Mouse (Mus musculus): ENCODE data around the gene Gnb2. TPM values are rescaled to one million over a fixed set of nuclear protein-coding genes. Genes with fewer than 3 reads are reported as not detected.

Gnb2 gene
- polyA plus RNA-seq, 1 experiment from 2014 or later: 299 TPM

GRCm38 (mm10) chr5:137493831-137494230 lies 39.5 kb downstream of the Gnb2 start:
- no peak overlapping the region for H3K4me2 ChIP-seq
- 0 out of 2 replicates have a peak overlapping the region, but pooled peaks have one; percentile 12 for H3K27ac ChIP-seq (replicated peaks)
- H3K9ac ChIP-seq: no peak overlapping the region
- WGBS: 60% methylated on average over 13 of the region's 13 CpGs
- no peak overlapping the region for H3K4me3 ChIP-seq
- H3K9me3 ChIP-seq: no peaks in the 10 kb centered on the region
- 0 out of 2 replicates have a peak, but pooled peaks cover 6% of the 10 kb centered on the region for H3K27me3 ChIP-seq (replicated peaks)
- no peak for ATAC-seq (ENCODE audit: extremely low read depth, insufficient number of reproducible peaks, low FRiP score, low TSS enrichment)
- no peaks in the 10 kb centered on the region for H3K36me3 ChIP-seq
- H3K4me1 ChIP-seq: no peaks in the 10 kb centered on the region

DNA sequence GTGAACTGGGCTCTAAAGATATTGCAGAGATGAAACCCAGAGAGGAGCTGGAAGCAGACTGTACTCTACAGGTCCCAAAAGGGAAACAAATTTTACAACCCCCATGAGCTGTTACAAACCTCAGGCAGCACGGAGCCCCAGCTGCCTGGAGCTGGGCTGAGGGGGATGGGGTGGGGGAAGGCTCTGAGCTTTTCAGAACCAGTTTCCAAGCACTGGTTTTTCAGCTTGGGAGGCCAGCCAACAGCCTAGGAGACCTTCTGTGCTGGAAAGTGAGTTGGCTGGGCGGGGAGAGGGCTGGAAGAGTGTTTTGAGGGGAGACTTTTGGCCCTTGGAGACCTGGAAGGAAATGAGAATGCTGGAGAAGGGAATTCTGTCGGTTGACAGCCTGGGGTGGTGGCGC lies 41.8 kb downstream of the Gnb2 start:
- Histone ChIP-seq H3K27ac (replicated peaks) (no peak overlapping the region), H3K4me1 (no peaks in the 10 kb centered on the region), H3K9ac (no peak overlapping the region), H3K4me3 (no peak overlapping the region), H3K27me3 (replicated peaks) (peaks cover 13% of the 10 kb centered on the region), H3K36me3 (no peaks in the 10 kb centered on the region), H3K9me3 (peaks cover 4% of the 10 kb centered on the region; the same call in 1 of the 2 replicates), H3K4me2 (no peak overlapping the region)
- 46% methylated on average over 4 of the region's 4 CpGs for WGBS
- ATAC-seq (ENCODE audit: extremely low read depth, insufficient number of reproducible peaks, low FRiP score, low TSS enrichment): no peak

DNA sequence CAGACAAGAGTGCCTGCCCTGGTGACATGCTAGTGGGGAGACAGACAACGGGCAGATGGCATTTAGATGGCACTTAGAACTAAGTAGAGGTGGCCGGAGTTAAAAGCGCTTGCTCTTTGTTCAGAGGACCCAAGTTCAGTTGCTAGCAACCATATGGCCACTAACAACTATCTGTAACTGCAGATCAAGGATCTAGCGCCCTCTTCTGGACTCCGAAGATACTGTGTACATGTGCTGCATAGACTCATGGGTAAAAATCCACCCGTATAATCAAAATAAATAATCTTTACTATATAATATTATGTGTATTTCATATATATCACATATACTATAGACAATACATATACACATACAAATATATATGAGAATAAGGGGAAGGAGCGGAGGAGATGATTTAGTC lies 45.7 kb downstream of the Gnb2 start:
- Histone ChIP-seq H3K27me3 (replicated peaks) (peaks cover 53% of the 10 kb centered on the region), H3K9ac (no peak overlapping the region), H3K4me3 (no peak overlapping the region), H3K9me3 (peaks cover 4% of the 10 kb centered on the region; the same call in 1 of the 2 replicates), H3K4me2 (no peak overlapping the region), H3K27ac (replicated peaks) (no peak overlapping the region), H3K36me3 (no peaks in the 10 kb centered on the region), H3K4me1 (peaks cover 9% of the 10 kb centered on the region)
- 79% methylated on average over 7 of the region's 7 CpGs for WGBS
- no peak for ATAC-seq (ENCODE audit: extremely low read depth, insufficient number of reproducible peaks, low FRiP score, low TSS enrichment)

DNA sequence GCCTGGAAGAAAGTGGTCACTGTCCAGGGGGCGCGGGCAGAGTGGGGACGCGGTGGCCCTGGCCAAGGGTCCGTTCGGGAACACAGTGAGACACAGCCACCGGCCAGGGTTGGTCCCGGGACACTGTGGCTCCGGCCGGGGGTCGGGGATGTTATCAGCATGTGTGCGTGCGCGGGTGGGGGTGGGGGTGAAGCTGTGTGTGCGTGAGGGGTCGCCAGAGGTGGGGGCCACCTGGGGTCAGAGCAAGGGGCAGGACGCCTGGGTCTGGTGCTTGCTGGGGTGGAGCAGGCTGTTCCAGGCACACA lies 47.5 kb downstream of the Gnb2 start:
- peak overlapping the region; percentile 68 for H3K9ac ChIP-seq
- no peak overlapping the region for H3K27ac ChIP-seq (replicated peaks)
- peaks cover 53% of the 10 kb centered on the region for H3K27me3 ChIP-seq (replicated peaks)
- peak overlapping the region; percentile 29 for H3K4me3 ChIP-seq
- H3K4me2 ChIP-seq: peak overlapping the region; percentile 60
- ATAC-seq (ENCODE audit: extremely low read depth, insufficient number of reproducible peaks, low FRiP score, low TSS enrichment): no peak
- no peaks in the 10 kb centered on the region for H3K36me3 ChIP-seq
- peaks cover 9% of the 10 kb centered on the region for H3K4me1 ChIP-seq
- 1% methylated on average over 17 of the region's 17 CpGs for WGBS
- peaks cover 4% of the 10 kb centered on the region; the same call in 1 of the 2 replicates for H3K9me3 ChIP-seq

DNA sequence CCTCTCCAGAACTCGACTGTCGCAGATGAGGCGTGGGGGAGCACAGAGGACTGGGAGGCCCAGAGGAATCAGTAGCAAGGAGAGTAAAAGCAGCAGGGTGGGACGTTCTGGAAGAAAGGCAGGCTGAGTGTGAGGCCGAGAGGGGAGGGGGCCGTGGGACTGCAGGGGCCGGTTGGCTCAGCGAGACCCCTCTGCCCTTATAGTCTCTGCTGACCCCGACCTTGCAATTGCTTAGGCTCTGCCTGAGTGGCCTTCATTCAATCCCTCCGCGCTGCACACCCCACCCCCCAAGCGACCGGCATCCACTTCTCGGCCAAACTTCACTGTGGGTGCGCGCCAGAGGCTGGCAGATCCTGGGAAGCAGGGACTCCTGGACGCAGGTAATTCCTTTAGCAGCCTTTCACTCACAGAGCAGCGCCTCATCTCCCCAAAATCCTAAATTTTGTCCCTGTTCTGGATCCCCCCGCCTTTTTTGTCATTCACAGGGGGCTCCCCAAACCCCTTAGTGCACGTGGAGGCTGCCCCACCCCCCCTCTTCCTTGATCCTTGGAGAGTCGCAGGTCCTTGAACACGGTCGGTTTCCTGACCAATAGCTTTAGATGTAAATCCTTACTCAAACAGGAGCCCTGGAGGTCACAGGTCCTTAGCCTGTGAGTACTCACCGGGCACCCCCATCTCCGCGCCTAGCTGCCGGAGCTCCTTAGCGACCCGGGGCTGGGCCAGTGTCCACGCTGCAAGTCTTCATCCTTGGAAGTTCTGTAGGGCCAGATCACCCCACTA lies 48.0 kb downstream of the Gnb2 start:
- WGBS: 8% methylated on average over 30 of the region's 30 CpGs
- Histone ChIP-seq H3K27me3 (replicated peaks) (peaks cover 51% of the 10 kb centered on the region), H3K36me3 (no peaks in the 10 kb centered on the region), H3K4me3 (peak overlapping the region; percentile 29), H3K9ac (peak overlapping the region; percentile 68), H3K4me2 (peak overlapping the region; percentile 60), H3K4me1 (peaks cover 9% of the 10 kb centered on the region), H3K27ac (replicated peaks) (no peak overlapping the region), H3K9me3 (peaks cover 4% of the 10 kb centered on the region; the same call in 1 of the 2 replicates)
- no peak for ATAC-seq (ENCODE audit: extremely low read depth, insufficient number of reproducible peaks, low FRiP score, low TSS enrichment)

DNA sequence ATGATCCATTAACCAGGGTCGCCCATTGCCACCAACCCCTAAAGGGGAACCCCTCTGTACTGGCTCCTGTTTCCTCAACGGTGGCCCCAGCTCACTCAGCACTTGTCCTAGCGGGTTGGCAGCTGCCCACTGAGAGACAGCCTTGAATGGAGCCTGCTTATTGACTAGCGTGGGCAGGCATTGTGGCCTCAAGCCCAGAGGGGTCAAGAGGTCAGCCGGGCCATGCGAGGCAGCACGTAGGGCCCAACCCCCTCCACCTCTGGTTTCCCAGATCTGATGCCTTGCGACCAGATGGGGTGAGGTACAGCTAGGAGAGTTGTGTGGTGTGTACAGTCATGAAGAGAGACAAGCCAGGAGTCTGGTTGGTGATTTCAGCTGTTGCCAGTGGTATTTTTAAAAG lies 51.4 kb downstream of the Gnb2 start:
- peaks cover 43% of the 10 kb centered on the region for H3K27me3 ChIP-seq (replicated peaks)
- H3K4me2 ChIP-seq: no peak overlapping the region
- no peak for ATAC-seq (ENCODE audit: extremely low read depth, insufficient number of reproducible peaks, low FRiP score, low TSS enrichment)
- no peaks in the 10 kb centered on the region for H3K9me3 ChIP-seq
- H3K36me3 ChIP-seq: no peaks in the 10 kb centered on the region
- peaks cover 9% of the 10 kb centered on the region for H3K4me1 ChIP-seq
- WGBS: 39% methylated on average over 8 of the region's 8 CpGs
- H3K27ac ChIP-seq (replicated peaks): no peak overlapping the region
- H3K9ac ChIP-seq: no peak overlapping the region
- H3K4me3 ChIP-seq: no peak overlapping the region

- H3K4me3 ChIP-seq: no peak overlapping the region
- no peak overlapping the region for H3K9ac ChIP-seq
- H3K9me3 ChIP-seq: no peaks in the 10 kb centered on the region
- no peak overlapping the region for H3K4me2 ChIP-seq
- H3K27ac ChIP-seq (replicated peaks): no peak overlapping the region
- ATAC-seq (ENCODE audit: extremely low read depth, insufficient number of reproducible peaks, low FRiP score, low TSS enrichment): no peak
- H3K4me1 ChIP-seq: peaks cover 9% of the 10 kb centered on the region
- no peaks in the 10 kb centered on the region for H3K36me3 ChIP-seq
- H3K27me3 ChIP-seq (replicated peaks): peaks cover 36% of the 10 kb centered on the region
Measured at GRCm38 (mm10) chr5:137481138-137481537, 52.2 kb downstream of the Gnb2 start.

Small RNAs within 50 kb of the gene (microRNA-seq; reads per million reads assigned to microRNA genes)
- gene Mir6418: not detected

Other genes with a start within 250 kb of the Gnb2 start
- gene Ache, start 246.0 kb downstream of the Gnb2 start, polyA plus RNA-seq (2015; fragmentation: Nextera tagmentation; extraction: Ambion mirVana): 12.7 and 14.8 TPM in 2 replicates
- 8.1 and 8.8 TPM in 2 replicates for gene Ufsp1, start 238.9 kb downstream of the Gnb2 start, polyA plus RNA-seq (2015; fragmentation: Nextera tagmentation; extraction: Ambion mirVana)
- gene Srrt, start 225.8 kb downstream of the Gnb2 start, polyA plus RNA-seq (2015; fragmentation: Nextera tagmentation; extraction: Ambion mirVana): 84.9 and 88.1 TPM in 2 replicates
- gene Trip6, start 219.1 kb downstream of the Gnb2 start, polyA plus RNA-seq (2015; fragmentation: Nextera tagmentation; extraction: Ambion mirVana): 44.7 and 47.3 TPM in 2 replicates
- gene Slc12a9, start 199.9 kb downstream of the Gnb2 start, polyA plus RNA-seq (2015; fragmentation: Nextera tagmentation; extraction: Ambion mirVana): 8.1 and 8.7 TPM in 2 replicates
- 33.1 and 37.6 TPM in 2 replicates for gene Ephb4, start 183.4 kb downstream of the Gnb2 start, polyA plus RNA-seq (2015; fragmentation: Nextera tagmentation; extraction: Ambion mirVana)
- 0.04 and 0.08 TPM in 2 replicates for gene Zan, start 56.4 kb downstream of the Gnb2 start, polyA plus RNA-seq (2015; fragmentation: Nextera tagmentation; extraction: Ambion mirVana)
- 43.6 and 43.9 TPM in 2 replicates for gene Pop7, start 31.0 kb downstream of the Gnb2 start, polyA plus RNA-seq (2015; fragmentation: Nextera tagmentation; extraction: Ambion mirVana)
- 8.4 and 8.8 TPM in 2 replicates for gene Gigyf1, start 15.0 kb downstream of the Gnb2 start, polyA plus RNA-seq (2015; fragmentation: Nextera tagmentation; extraction: Ambion mirVana)
- not detected in 2 replicates for gene Epo, start 268 bp downstream of the Gnb2 start, polyA plus RNA-seq (2015; fragmentation: Nextera tagmentation; extraction: Ambion mirVana)
- gene Actl6b, start 20.0 kb upstream of the Gnb2 start, polyA plus RNA-seq (2015; fragmentation: Nextera tagmentation; extraction: Ambion mirVana): 0.27 and 0.35 TPM in 2 replicates
- 0.59 and 2.5 TPM in 2 replicates for gene Tfr2, start 36.3 kb upstream of the Gnb2 start, polyA plus RNA-seq (2015; fragmentation: Nextera tagmentation; extraction: Ambion mirVana)
- gene Mospd3, start 67.5 kb upstream of the Gnb2 start, polyA plus RNA-seq (2015; fragmentation: Nextera tagmentation; extraction: Ambion mirVana): 16.4 and 18.4 TPM in 2 replicates
- 113 and 114 TPM in 2 replicates for gene Pcolce, start 80.3 kb upstream of the Gnb2 start, polyA plus RNA-seq (2015; fragmentation: Nextera tagmentation; extraction: Ambion mirVana)
- 0.12 and 0.23 TPM in 2 replicates for gene Fbxo24, start 95.5 kb upstream of the Gnb2 start, polyA plus RNA-seq (2015; fragmentation: Nextera tagmentation; extraction: Ambion mirVana)
- gene Lrch4, start 95.6 kb upstream of the Gnb2 start, polyA plus RNA-seq (2015; fragmentation: Nextera tagmentation; extraction: Ambion mirVana): 21.8 and 24.2 TPM in 2 replicates
- gene Gm20605, start 95.7 kb upstream of the Gnb2 start, polyA plus RNA-seq (2015; fragmentation: Nextera tagmentation; extraction: Ambion mirVana): 5.5 TPM in 2 replicates
- 3.9 and 4.1 TPM in 2 replicates for gene Sap25, start 107.8 kb upstream of the Gnb2 start, polyA plus RNA-seq (2015; fragmentation: Nextera tagmentation; extraction: Ambion mirVana)
- gene Irs3, start 112.2 kb upstream of the Gnb2 start, polyA plus RNA-seq (2015; fragmentation: Nextera tagmentation; extraction: Ambion mirVana): 0.14 TPM in 1 of 2 replicates, not detected in the other
- gene Agfg2, start 151.2 kb upstream of the Gnb2 start, polyA plus RNA-seq (2015; fragmentation: Nextera tagmentation; extraction: Ambion mirVana): 19.7 and 20.7 TPM in 2 replicates
- gene Nyap1, start 208.1 kb upstream of the Gnb2 start, polyA plus RNA-seq (2015; fragmentation: Nextera tagmentation; extraction: Ambion mirVana): 1.3 and 1.5 TPM in 2 replicates
- gene Tsc22d4, start 212.2 kb upstream of the Gnb2 start, polyA plus RNA-seq (2015; fragmentation: Nextera tagmentation; extraction: Ambion mirVana): 128 and 131 TPM in 2 replicates
- gene Ppp1r35, start 245.3 kb upstream of the Gnb2 start, polyA plus RNA-seq (2015; fragmentation: Nextera tagmentation; extraction: Ambion mirVana): 18.3 and 22.3 TPM in 2 replicates

Measured in heart, embryonic 13.5 days (tissue).